Mouse (Mus musculus): Measurements from ENCODE around the gene Atad2b. TPM values are rescaled to one million over a fixed set of nuclear protein-coding genes. Genes with fewer than 3 reads are reported as not detected.
"Not testable (repeated sequence)": the region's sequence is repeated elsewhere in the genome, so short reads cannot be mapped to it uniquely, and the experiment has no call there.

Gene Atad2b
- polyA plus RNA-seq, 1 experiment from 2014 or later = 14.9 TPM

GRCm38 (mm10) chr12:4914441-4914840, 2.7 kb upstream of the Atad2b start:
- Histone ChIP-seq H3K9me3 (no peaks in the 10 kb centered on the region), H3K27ac (no peak overlapping the region), H3K4me2 (no peak overlapping the region), H3K27me3 (no peaks in the 10 kb centered on the region), H3K4me1 (peaks cover 4% of the 10 kb centered on the region), H3K4me3 (no peak overlapping the region), H3K36me3 (no peaks in the 10 kb centered on the region), H3K9ac (no peak overlapping the region)
- ATAC-seq (ENCODE audit: insufficient number of reproducible peaks, insufficient read depth, low FRiP score, low TSS enrichment, low read depth) = no peak
- 49% methylated on average over 3 of the region's 3 CpGs for WGBS

GRCm38 (mm10) chr12:4914944-4915343, 2.2 kb upstream of the Atad2b start:
- no peaks in the 10 kb centered on the region for H3K27me3 ChIP-seq
- no peak overlapping the region for H3K4me3 ChIP-seq
- no peaks in the 10 kb centered on the region for H3K9me3 ChIP-seq
- WGBS = 85% methylated on average over 3 of the region's 3 CpGs
- no peaks in the 10 kb centered on the region for H3K36me3 ChIP-seq
- no peak for ATAC-seq (ENCODE audit: insufficient number of reproducible peaks, insufficient read depth, low FRiP score, low TSS enrichment, low read depth)
- H3K27ac ChIP-seq = no peak overlapping the region
- peaks cover 8% of the 10 kb centered on the region for H3K4me1 ChIP-seq
- H3K4me2 ChIP-seq = no peak overlapping the region
- no peak overlapping the region for H3K9ac ChIP-seq

- Histone ChIP-seq H3K4me2 (peak overlapping the region; percentile 68), H3K27ac (peak overlapping the region; percentile 99), H3K9me3 (no peaks in the 10 kb centered on the region), H3K27me3 (no peaks in the 10 kb centered on the region), H3K9ac (peak overlapping the region; percentile 99), H3K4me1 (peaks cover 9% of the 10 kb centered on the region), H3K4me3 (peak overlapping the region; percentile 99), H3K36me3 (no peaks in the 10 kb centered on the region)
- under 1% methylated on average over 48 of the region's 48 CpGs for WGBS
- peak; percentile 54 for ATAC-seq (ENCODE audit: insufficient number of reproducible peaks, insufficient read depth, low FRiP score, low TSS enrichment, low read depth)
These were observed 845 bp downstream of the Atad2b start for GRCm38 (mm10) chr12:4917805-4918591.

GRCm38 (mm10) chr12:4928197-4928596, 11.0 kb downstream of the Atad2b start:
- Histone ChIP-seq H3K4me3 (no peak overlapping the region), H3K9me3 (no peaks in the 10 kb centered on the region), H3K36me3 (peaks cover 3% of the 10 kb centered on the region; the same call in 1 of the 2 replicates), H3K27ac (no peak overlapping the region), H3K27me3 (no peaks in the 10 kb centered on the region), H3K4me2 (no peak overlapping the region), H3K9ac (no peak overlapping the region), H3K4me1 (no peaks in the 10 kb centered on the region)
- 78% methylated on average over 2 of the region's 2 CpGs for WGBS
- ATAC-seq (ENCODE audit: insufficient number of reproducible peaks, insufficient read depth, low FRiP score, low TSS enrichment, low read depth) = no peak

GRCm38 (mm10) chr12:4930820-4931548, 13.8 kb downstream of the Atad2b start:
- H3K9ac ChIP-seq = no peak overlapping the region
- no peak overlapping the region for H3K27ac ChIP-seq
- 97% methylated on average over 3 of the region's 3 CpGs for WGBS
- no peak overlapping the region for H3K4me2 ChIP-seq
- no peak for ATAC-seq (ENCODE audit: insufficient number of reproducible peaks, insufficient read depth, low FRiP score, low TSS enrichment, low read depth)
- H3K36me3 ChIP-seq = peaks cover 3% of the 10 kb centered on the region; the same call in 1 of the 2 replicates
- no peaks in the 10 kb centered on the region for H3K27me3 ChIP-seq
- H3K4me1 ChIP-seq = no peaks in the 10 kb centered on the region
- H3K9me3 ChIP-seq = no peaks in the 10 kb centered on the region
- no peak overlapping the region for H3K4me3 ChIP-seq

GRCm38 (mm10) chr12:4952272-4952671, 35.1 kb downstream of the Atad2b start:
- Histone ChIP-seq H3K4me1 (no peaks in the 10 kb centered on the region), H3K9ac (no peak overlapping the region), H3K4me3 (no peak overlapping the region), H3K4me2 (no peak overlapping the region), H3K36me3 (peaks cover 62% of the 10 kb centered on the region), H3K27ac (no peak overlapping the region), H3K9me3 (no peaks in the 10 kb centered on the region), H3K27me3 (no peaks in the 10 kb centered on the region)
- ATAC-seq (ENCODE audit: insufficient number of reproducible peaks, insufficient read depth, low FRiP score, low TSS enrichment, low read depth) = no peak
- WGBS = 97% methylated on average over 1 of the region's 1 CpGs

GRCm38 (mm10) chr12:4953156-4953555, 36.0 kb downstream of the Atad2b start:
- Histone ChIP-seq H3K27me3 (no peaks in the 10 kb centered on the region), H3K27ac (no peak overlapping the region), H3K9ac (no peak overlapping the region), H3K4me3 (no peak overlapping the region), H3K4me1 (no peaks in the 10 kb centered on the region), H3K9me3 (no peaks in the 10 kb centered on the region), H3K4me2 (no peak overlapping the region), H3K36me3 (peaks cover 54% of the 10 kb centered on the region)
- WGBS = 90% methylated on average over 4 of the region's 4 CpGs
- no peak for ATAC-seq (ENCODE audit: insufficient number of reproducible peaks, insufficient read depth, low FRiP score, low TSS enrichment, low read depth)

- Histone ChIP-seq H3K9me3 (no peaks in the 10 kb centered on the region), H3K9ac (no peak overlapping the region), H3K4me2 (no peak overlapping the region), H3K27ac (no peak overlapping the region), H3K36me3 (peaks cover 44% of the 10 kb centered on the region), H3K4me1 (no peaks in the 10 kb centered on the region), H3K27me3 (no peaks in the 10 kb centered on the region), H3K4me3 (no peak overlapping the region)
- ATAC-seq (ENCODE audit: insufficient number of reproducible peaks, insufficient read depth, low FRiP score, low TSS enrichment, low read depth) = no peak
- WGBS = 40% methylated on average over 1 of the region's 1 CpGs
These were observed 55.8 kb downstream of the Atad2b start for GRCm38 (mm10) chr12:4972939-4973338.

- Histone ChIP-seq H3K27me3 (no peaks in the 10 kb centered on the region), H3K9me3 (no peaks in the 10 kb centered on the region), H3K9ac (no peak overlapping the region), H3K36me3 (peaks cover 53% of the 10 kb centered on the region), H3K27ac (no peak overlapping the region), H3K4me2 (no peak overlapping the region), H3K4me3 (no peak overlapping the region), H3K4me1 (no peaks in the 10 kb centered on the region)
- ATAC-seq (ENCODE audit: insufficient number of reproducible peaks, insufficient read depth, low FRiP score, low TSS enrichment, low read depth) = no peak
- WGBS = 93% methylated on average over 6 of the region's 6 CpGs
These were observed 61.2 kb downstream of the Atad2b start for GRCm38 (mm10) chr12:4978324-4978723.

GRCm38 (mm10) chr12:4996981-4997380, 79.8 kb downstream of the Atad2b start:
- no peaks in the 10 kb centered on the region for H3K4me1 ChIP-seq
- peaks cover 6% of the 10 kb centered on the region; the same call in 1 of the 2 replicates for H3K36me3 ChIP-seq
- H3K27ac ChIP-seq = no peak overlapping the region
- H3K9ac ChIP-seq = no peak overlapping the region
- ATAC-seq (ENCODE audit: insufficient number of reproducible peaks, insufficient read depth, low FRiP score, low TSS enrichment, low read depth) = no peak
- H3K9me3 ChIP-seq = no peaks in the 10 kb centered on the region
- no peaks in the 10 kb centered on the region for H3K27me3 ChIP-seq
- H3K4me3 ChIP-seq = no peak overlapping the region
- H3K4me2 ChIP-seq = no peak overlapping the region

- peaks cover 23% of the 10 kb centered on the region for H3K36me3 ChIP-seq
- no peaks in the 10 kb centered on the region for H3K9me3 ChIP-seq
- H3K9ac ChIP-seq = no peak overlapping the region
- H3K27me3 ChIP-seq = no peaks in the 10 kb centered on the region
- no peaks in the 10 kb centered on the region for H3K4me1 ChIP-seq
- H3K27ac ChIP-seq = no peak overlapping the region
- H3K4me3 ChIP-seq = no peak overlapping the region
- H3K4me2 ChIP-seq = no peak overlapping the region
- ATAC-seq (ENCODE audit: insufficient number of reproducible peaks, insufficient read depth, low FRiP score, low TSS enrichment, low read depth) = no peak
- 84% methylated on average over 3 of the region's 3 CpGs for WGBS
These were observed 88.2 kb downstream of the Atad2b start for GRCm38 (mm10) chr12:5005338-5005737.

GRCm38 (mm10) chr12:5005776-5006175, 88.6 kb downstream of the Atad2b start:
- not testable (repeated sequence) for ATAC-seq (ENCODE audit: insufficient number of reproducible peaks, insufficient read depth, low FRiP score, low TSS enrichment, low read depth); H3K9me3 ChIP-seq; H3K4me1 ChIP-seq; H3K4me2 ChIP-seq; H3K27me3 ChIP-seq; H3K4me3 ChIP-seq; H3K27ac ChIP-seq; H3K9ac ChIP-seq
- H3K36me3 ChIP-seq = peaks cover 26% of the 10 kb centered on the region
- 81% methylated on average over 3 of the region's 3 CpGs for WGBS
